Mouse (Mus musculus): ENCODE results near the gene Tmem144.

DNA sequence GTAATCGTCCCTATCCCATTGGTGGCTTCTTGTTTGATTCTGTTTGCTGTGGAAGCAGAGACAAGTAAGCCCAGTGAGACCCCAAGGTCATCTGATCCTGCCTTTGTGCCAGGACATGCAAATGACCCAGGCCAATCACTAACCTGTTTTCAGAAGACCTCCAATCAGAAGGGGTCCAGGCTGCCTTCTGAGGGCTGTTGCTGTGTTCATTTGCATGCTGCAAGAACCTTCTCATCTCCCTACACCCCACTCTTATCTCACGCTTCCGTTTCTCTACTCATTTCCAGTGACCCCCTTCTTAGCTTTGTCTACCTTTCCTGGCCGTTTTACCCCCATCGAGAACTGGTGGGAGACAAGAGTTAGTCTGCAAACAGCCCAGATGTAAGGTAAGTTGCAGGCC lies 31.7 kb upstream of the Tmem144 start, which contains the start of gene Fam198b:
- TF ChIP-seq EP300 (IDR thresholded peaks at IDR 0.05; ENCODE audit: low read length) (no peak), USF2 (conservative IDR thresholded peaks at IDR 0.05; ENCODE audit: low read depth, low read length) (no peak), BHLHE40 (IDR thresholded peaks at IDR 0.05; ENCODE audit: low read depth, low read length) (no peak), MXI1 (IDR thresholded peaks at IDR 0.05; ENCODE audit: low read depth, low read length) (no peak), POLR2A (IDR thresholded peaks at IDR 0.05; ENCODE audit: low read depth, low read length) (no peak), CTCF (conservative IDR thresholded peaks at IDR 0.05 in 1 of 2, IDR thresholded peaks at IDR 0.05 in 1 of 2; ENCODE audit: low read depth in 2 of 2, low read length in 2 of 2) (no peak), MYC (IDR thresholded peaks at IDR 0.05; ENCODE audit: low read depth, low read length) (no peak), JUND (conservative IDR thresholded peaks at IDR 0.05; ENCODE audit: low read depth, low read length) (no peak)
